Mouse (Mus musculus): ENCODE data around the gene Lcp1.
A peak's percentile ranks its signal among the peaks of the same experiment; 100 is the strongest.

GRCm38 (mm10) chr14:75176425-75177045, 45.6 kb downstream of the Lcp1 start:
- TF ChIP-seq POLR2A (IDR thresholded peaks at IDR 0.05; ENCODE audit: insufficient read depth, low read depth, low read length) (peak; percentile 42), CTCF (IDR thresholded peaks at IDR 0.05) (no peak), EP300 (IDR thresholded peaks at IDR 0.05; ENCODE audit: insufficient read depth, low read depth, low read length) (no peak)

All from heart, adult 2 months (tissue).